Mouse (Mus musculus) heart, postnatal 0 days (tissue): ENCODE measurements around the gene Rnf169. TPM values are rescaled to one million over a fixed set of nuclear protein-coding genes. Genes with fewer than 3 reads are reported as not detected.

ENCODE experiments used
- ATAC-seq: fragments of 200-750 bp; cut with Nextera tagmentation; 2 replicates; pipeline ENCODE4 v1.8.0; 2017; ENCODE audit warnings: low read depth, moderate number of reproducible peaks, moderate library complexity; ENCODE audit not compliant: insufficient read depth
- DNase-seq: peaks from one replicate; pipeline ENCODE4 v3.0.0-alpha.2; 2016; ENCODE audit warnings: low spot score
- H3K27ac ChIP-seq: fragments of 300-500 bp; sonication (generic); 2 replicates; pipeline ENCODE4 v1.5.1; 2014; ENCODE audit warnings: low read depth, mild to moderate bottlenecking
- H3K27me3 ChIP-seq: fragments of 300-500 bp; sonication (generic); 2 replicates; pipeline ENCODE4 v1.6.1; 2014; ENCODE audit warnings: low read length, mixed read lengths; ENCODE audit not compliant: control insufficient read depth, insufficient read depth
- H3K36me3 ChIP-seq: fragments of 300-500 bp; sonication (generic); replicated peaks from 2 replicates; pipeline ENCODE4 v1.6.1; 2014; ENCODE audit warnings: low read length, mixed read lengths; ENCODE audit not compliant: control insufficient read depth, insufficient read depth
- H3K4me1 ChIP-seq: fragments of 300-500 bp; sonication (generic); 2 replicates; pipeline ENCODE4 v1.6.1; 2014; ENCODE audit warnings: antibody characterized with exemption; ENCODE audit not compliant: control insufficient read depth, insufficient read depth
- H3K4me2 ChIP-seq: fragments of 300-500 bp; sonication (generic); 2 replicates; pipeline ENCODE4 v1.6.1; 2014; ENCODE audit warnings: low read depth, mild to moderate bottlenecking, low read length, moderate library complexity
- H3K4me3 ChIP-seq: fragments of 300-500 bp; sonication (generic); 2 replicates; pipeline ENCODE4 v1.5.1; 2014; ENCODE audit warnings: low read depth, low read length
- H3K9ac ChIP-seq: fragments of 300-500 bp; sonication (generic); replicated peaks from 2 replicates; pipeline ENCODE4 v1.6.1; 2014; ENCODE audit warnings: low read depth, low read length, mixed read lengths
- H3K9me3 ChIP-seq: fragments of 300-500 bp; sonication (generic); replicated peaks from 2 replicates; pipeline ENCODE4 v1.6.1; 2016; ENCODE audit warnings: low read length; ENCODE audit not compliant: control insufficient read depth
- CTCF ChIP-seq: IDR thresholded peaks from 2 replicates; pipeline ENCODE4 v1.5.1; 2016; ENCODE audit warnings: antibody characterized with exemption, control low read depth, low read depth
- EP300 ChIP-seq: IDR thresholded peaks from 2 replicates; pipeline ENCODE4 v1.6.1; 2016; ENCODE audit warnings: antibody characterized with exemption, low read depth
- WGBS: fragments of 180-500 bp; shearing (Covaris S2); extraction: QIAGEN DNeasy Blood & Tissue Kit; methylation state at CpG from one replicate; pipeline ENCODE4 v1.1.7; 2014; 5-methylcytosine and 5-hydroxymethylcytosine counted together
- polyA plus RNA-seq: library from polyadenylated mRNA; unstranded; fragments of >200 nt; fragmentation: Nextera tagmentation; extraction: Ambion mirVana; gene quantifications from 2 replicates; pipeline ENCODE4 v1.2.1, GENCODE M21; 2015
- total RNA-seq: library from RNA; depleted of rRNA; stranded (reverse); fragments of >200 nt; gene quantifications from 2 replicates; pipeline ENCODE4 v1.2.3, GENCODE M21; 2014; ENCODE audit warnings: low replicate concordance

Rnf169 gene
- total and polyA plus RNA-seq, 2 experiments from 2014 or later, result 2.3 to 11.5 TPM

GRCm38 (mm10) chr7:99902208-99902607 lies 78.0 kb downstream of the Rnf169 start:
- H3K9me3 ChIP-seq, result no peaks in the 10 kb centered on the region
- 53% methylated on average over 4 of the region's 4 CpGs for WGBS
- no peaks in the 10 kb centered on the region for H3K27me3 ChIP-seq
- TF ChIP-seq CTCF (no peak), EP300 (no peak)
- no peak for ATAC-seq
- no peak for DNase-seq
- peaks cover 10% of the 10 kb centered on the region for H3K4me1 ChIP-seq
- H3K9ac ChIP-seq, result no peak overlapping the region
- no peak overlapping the region for H3K4me3 ChIP-seq
- H3K4me2 ChIP-seq, result no peak overlapping the region
- H3K27ac ChIP-seq, result peak overlapping the region; percentile 48; the same call in 1 of the 2 replicates
- H3K36me3 ChIP-seq, result no peaks in the 10 kb centered on the region

GRCm38 (mm10) chr7:99896905-99897304 lies 83.3 kb downstream of the Rnf169 start:
- DNase-seq, result no peak

GRCm38 (mm10) chr7:99894478-99894877 lies 85.8 kb downstream of the Rnf169 start:
- no peak for ATAC-seq
- no peaks in the 10 kb centered on the region for H3K36me3 ChIP-seq
- TF ChIP-seq CTCF, result no peak
- TF ChIP-seq EP300, result no peak

More at GRCm38 (mm10) chr7:99896905-99897304, 83.3 kb downstream of the Rnf169 start:
- Histone ChIP-seq H3K27me3 (no peaks in the 10 kb centered on the region), H3K9ac (no peak overlapping the region), H3K4me2 (no peak overlapping the region), H3K4me3 (no peak overlapping the region), H3K27ac (no peak overlapping the region), H3K36me3 (no peaks in the 10 kb centered on the region), H3K4me1 (no peaks in the 10 kb centered on the region), H3K9me3 (no peaks in the 10 kb centered on the region)
- WGBS, result 79% methylated on average over 4 of the region's 4 CpGs
- TF ChIP-seq CTCF, result no peak
- TF ChIP-seq EP300, result no peak
- ATAC-seq, result no peak

GRCm38 (mm10) chr7:99893967-99894366 lies 86.3 kb downstream of the Rnf169 start:
- ATAC-seq, result no peak

More at GRCm38 (mm10) chr7:99894478-99894877, 85.8 kb downstream of the Rnf169 start:
- Histone ChIP-seq H3K9ac (no peak overlapping the region), H3K4me2 (no peak overlapping the region), H3K4me3 (no peak overlapping the region), H3K27me3 (no peaks in the 10 kb centered on the region), H3K9me3 (no peaks in the 10 kb centered on the region), H3K4me1 (no peaks in the 10 kb centered on the region), H3K27ac (no peak overlapping the region)
- WGBS, result 81% methylated on average over 6 of the region's 6 CpGs
- DNase-seq, result no peak

GRCm38 (mm10) chr7:99892351-99892750 lies 87.9 kb downstream of the Rnf169 start:
- no peaks in the 10 kb centered on the region for H3K27me3 ChIP-seq
- no peaks in the 10 kb centered on the region for H3K4me1 ChIP-seq
- no peak overlapping the region for H3K4me3 ChIP-seq
- no peaks in the 10 kb centered on the region for H3K9me3 ChIP-seq
- TF ChIP-seq CTCF (no peak), EP300 (no peak)
- ATAC-seq (no peak), DNase-seq (no peak)
- no peak overlapping the region for H3K4me2 ChIP-seq
- 77% methylated on average over 2 of the region's 2 CpGs for WGBS
- H3K27ac ChIP-seq, result no peak overlapping the region
- no peaks in the 10 kb centered on the region for H3K36me3 ChIP-seq
- no peak overlapping the region for H3K9ac ChIP-seq

More at GRCm38 (mm10) chr7:99893967-99894366, 86.3 kb downstream of the Rnf169 start:
- Histone ChIP-seq H3K27me3 (no peaks in the 10 kb centered on the region), H3K4me3 (no peak overlapping the region), H3K9ac (no peak overlapping the region), H3K27ac (no peak overlapping the region), H3K36me3 (no peaks in the 10 kb centered on the region), H3K9me3 (no peaks in the 10 kb centered on the region), H3K4me1 (no peaks in the 10 kb centered on the region), H3K4me2 (no peak overlapping the region)
- DNase-seq, result no peak
- no peak for TF ChIP-seq EP300
- no peak for TF ChIP-seq CTCF
- WGBS, result 82% methylated on average over 3 of the region's 3 CpGs

- no peak for ATAC-seq
These were observed 88.8 kb downstream of the Rnf169 start for GRCm38 (mm10) chr7:99891471-99891870.

More at GRCm38 (mm10) chr7:99891471-99891870, 88.8 kb downstream of the Rnf169 start:
- Histone ChIP-seq H3K4me2 (no peak overlapping the region), H3K27ac (no peak overlapping the region; the same call in 1 of the 2 replicates), H3K9me3 (no peaks in the 10 kb centered on the region), H3K27me3 (no peaks in the 10 kb centered on the region), H3K4me1 (no peaks in the 10 kb centered on the region), H3K9ac (no peak overlapping the region), H3K4me3 (no peak overlapping the region), H3K36me3 (no peaks in the 10 kb centered on the region)
- TF ChIP-seq CTCF (peak; percentile 10; the same call in 1 of the 2 replicates), EP300 (no peak)
- DNase-seq, result peak; percentile 8
- WGBS, result 38% methylated on average over 3 of the region's 3 CpGs
